Mouse (Mus musculus): ENCODE measurements at regions not wholly inside any gene's neighbourhood (a gene's known extent, or its start where the extent isn't known, plus 50 kb on each side); places are given as distances from the start of the nearest gene placed in this dataset.
"Not testable (repeated sequence)": the region's sequence is repeated elsewhere in the genome, so short reads cannot be mapped to it uniquely, and the experiment has no call there.

- no peak for ATAC-seq
Measured at GRCm38 (mm10) chr14:18511094-18511493, 179.4 kb upstream of the Ube2e1 start.

GRCm38 (mm10) chr14:18508359-18508647 lies 176.6 kb upstream of the Ube2e1 start:
- ATAC-seq = no peak

- no peak for ATAC-seq
Measured at GRCm38 (mm10) chr14:18507582-18508358, 176.1 kb upstream of the Ube2e1 start.

- no peak for ATAC-seq
Measured at GRCm38 (mm10) chr14:18506168-18506567, 174.5 kb upstream of the Ube2e1 start.

GRCm38 (mm10) chr14:18500249-18500832 lies 168.7 kb upstream of the Ube2e1 start:
- ATAC-seq = no peak

GRCm38 (mm10) chr14:18494048-18494447 lies 162.4 kb upstream of the Ube2e1 start:
- ATAC-seq = no peak

- no peak for ATAC-seq
Measured at GRCm38 (mm10) chr14:18486132-18486800, 154.6 kb upstream of the Ube2e1 start.

GRCm38 (mm10) chr14:18485526-18485925 lies 153.9 kb upstream of the Ube2e1 start:
- ATAC-seq = no peak

GRCm38 (mm10) chr14:18476795-18477320 lies 145.2 kb upstream of the Ube2e1 start:
- ATAC-seq = no peak

GRCm38 (mm10) chr14:18468611-18469010 lies 137.0 kb upstream of the Ube2e1 start:
- no peak for ATAC-seq

- ATAC-seq = not testable (repeated sequence)
Measured at GRCm38 (mm10) chr14:18466864-18467263, 135.2 kb upstream of the Ube2e1 start.

GRCm38 (mm10) chr14:18464199-18464598 lies 132.5 kb upstream of the Ube2e1 start:
- not testable (repeated sequence) for ATAC-seq

GRCm38 (mm10) chr14:18463230-18463873 lies 131.7 kb upstream of the Ube2e1 start:
- no peak for ATAC-seq

- ATAC-seq = no peak
Measured at GRCm38 (mm10) chr14:18462381-18462780, 130.7 kb upstream of the Ube2e1 start.

- no peak for ATAC-seq
Measured at GRCm38 (mm10) chr14:18448666-18449065, 117.0 kb upstream of the Ube2e1 start.

- no peak for ATAC-seq
Measured at GRCm38 (mm10) chr14:18444492-18444891, 112.8 kb upstream of the Ube2e1 start.

- ATAC-seq = not testable (repeated sequence)
Measured at GRCm38 (mm10) chr14:18428968-18429367, 97.3 kb upstream of the Ube2e1 start.

GRCm38 (mm10) chr14:18425887-18426286 lies 94.2 kb upstream of the Ube2e1 start:
- ATAC-seq = peak; percentile 74

GRCm38 (mm10) chr14:18416839-18417238 lies 85.2 kb upstream of the Ube2e1 start:
- ATAC-seq = no peak

- ATAC-seq = no peak
Measured at GRCm38 (mm10) chr14:18416319-18416718, 84.7 kb upstream of the Ube2e1 start.

GRCm38 (mm10) chr14:18398953-18399352 lies 67.3 kb upstream of the Ube2e1 start:
- ATAC-seq = no peak

- ATAC-seq = no peak
Measured at GRCm38 (mm10) chr14:18396206-18396764, 64.6 kb upstream of the Ube2e1 start.

Data from inflammation-experienced regulatory T-cells, adult 6 months (primary cell).